Mouse (Mus musculus) hindbrain, embryonic 13.5 days (tissue): ENCODE results near the gene Ankrd54. TPM values are rescaled to one million over a fixed set of nuclear protein-coding genes. Genes with fewer than 3 reads are reported as not detected.

ENCODE experiments used
- ATAC-seq: fragments of 200-750 bp; cut with Nextera tagmentation; 2 replicates; pipeline ENCODE4 v1.8.0; 2017; ENCODE audit warnings: moderate TSS enrichment; ENCODE audit not compliant: low FRiP score
- H3K27ac ChIP-seq: fragments of 300-500 bp; sonication (generic); 2 replicates; pipeline ENCODE4 v1.5.1; 2015; ENCODE audit warnings: inconsistent platforms, mild to moderate bottlenecking, moderate library complexity
- H3K27me3 ChIP-seq: fragments of 300-500 bp; sonication (generic); 2 replicates; pipeline ENCODE4 v1.6.1; 2015; ENCODE audit warnings: mild to moderate bottlenecking, inconsistent platforms
- H3K36me3 ChIP-seq: fragments of 300-500 bp; sonication (generic); 2 replicates; pipeline ENCODE4 v1.6.1; 2015; ENCODE audit warnings: mild to moderate bottlenecking, inconsistent platforms
- H3K4me1 ChIP-seq: fragments of 300-500 bp; sonication (generic); replicated peaks from 2 replicates; pipeline ENCODE4 v1.6.1; 2015; ENCODE audit warnings: inconsistent platforms
- H3K4me2 ChIP-seq: fragments of 300-500 bp; sonication (generic); 2 replicates; pipeline ENCODE4 v1.6.1; 2015; ENCODE audit warnings: inconsistent platforms, mild to moderate bottlenecking, moderate library complexity
- H3K4me3 ChIP-seq: fragments of 300-500 bp; sonication (generic); 2 replicates; pipeline ENCODE4 v1.5.1; 2015; ENCODE audit warnings: mild to moderate bottlenecking, inconsistent platforms
- H3K9ac ChIP-seq: fragments of 300-500 bp; sonication (generic); 2 replicates; pipeline ENCODE4 v1.6.1; 2015; ENCODE audit warnings: mild to moderate bottlenecking, inconsistent platforms
- H3K9me3 ChIP-seq: fragments of 300-500 bp; sonication (generic); 2 replicates; pipeline ENCODE4 v1.6.1; 2016; ENCODE audit warnings: inconsistent platforms
- WGBS: fragments of 180-500 bp; shearing (Covaris S2); methylation state at CpG from one replicate; pipeline ENCODE4 v1.1.7; 2015; 5-methylcytosine and 5-hydroxymethylcytosine counted together
- polyA plus RNA-seq: library from polyadenylated mRNA; unstranded; fragments of >200 nt; fragmentation: Nextera tagmentation; extraction: Ambion mirVana; gene quantifications from 2 replicates; pipeline ENCODE4 v1.2.1, GENCODE M21; 2015

The Ankrd54 gene
- polyA plus RNA-seq, 1 experiment from 2014 or later = 50.4 TPM

DNA sequence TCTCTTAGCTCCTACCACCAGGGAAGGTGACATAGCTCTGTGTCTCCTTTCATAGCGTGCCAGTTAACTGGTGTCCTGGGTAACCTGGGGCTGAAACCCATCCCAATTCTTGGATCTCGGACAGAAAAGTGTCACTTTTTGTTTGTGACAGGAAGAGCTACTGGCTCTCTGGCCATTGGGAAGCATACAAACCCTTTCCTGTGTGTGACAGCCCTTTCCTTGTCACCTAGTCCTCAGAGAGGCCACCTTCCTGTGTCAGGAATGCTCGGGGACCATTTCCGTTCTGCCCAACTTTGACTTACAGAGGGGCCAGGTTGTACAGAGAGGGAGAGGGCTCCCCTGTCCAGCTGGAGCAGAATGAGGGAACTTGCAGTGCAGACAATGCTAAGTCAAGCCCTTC lies 36.8 kb upstream of the Ankrd54 start:
- H3K27me3 ChIP-seq = no peaks in the 10 kb centered on the region; the same call in 1 of the 2 replicates
- no peaks in the 10 kb centered on the region for H3K9me3 ChIP-seq
- no peak overlapping the region for H3K4me3 ChIP-seq
- H3K4me2 ChIP-seq = no peak overlapping the region
- H3K9ac ChIP-seq = no peak overlapping the region
- 76% methylated on average over 4 of the region's 4 CpGs for WGBS
- no peak for ATAC-seq
- peaks cover 16% of the 10 kb centered on the region for H3K36me3 ChIP-seq
- H3K27ac ChIP-seq = no peak overlapping the region
- H3K4me1 ChIP-seq = 0 out of 2 replicates have a peak, but pooled peaks cover 5% of the 10 kb centered on the region

DNA sequence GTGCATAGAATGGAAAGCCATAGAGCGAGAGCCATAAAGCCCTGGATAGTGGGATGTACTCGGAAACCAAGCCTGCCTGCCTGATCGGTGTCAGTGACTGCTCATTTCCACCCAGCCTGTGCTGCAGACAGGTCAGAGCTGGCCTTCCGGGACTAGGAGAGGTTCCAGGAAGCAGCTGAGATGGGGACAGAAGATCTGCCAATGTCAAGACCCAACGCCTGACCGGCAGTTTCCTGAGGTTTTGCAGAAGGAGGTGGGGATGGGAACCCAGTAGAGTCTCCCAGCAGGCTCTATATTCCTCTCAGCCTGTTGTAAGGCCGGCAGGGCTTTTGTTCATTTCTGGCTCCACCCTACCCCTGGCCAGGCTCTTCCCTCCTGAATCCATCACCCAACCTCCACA lies 36.2 kb upstream of the Ankrd54 start:
- Histone ChIP-seq H3K27me3 (no peaks in the 10 kb centered on the region; the same call in 1 of the 2 replicates), H3K4me3 (no peak overlapping the region), H3K36me3 (peaks cover 22% of the 10 kb centered on the region), H3K4me1 (0 out of 2 replicates have a peak, but pooled peaks cover 5% of the 10 kb centered on the region), H3K4me2 (no peak overlapping the region), H3K9me3 (no peaks in the 10 kb centered on the region), H3K27ac (no peak overlapping the region), H3K9ac (no peak overlapping the region)
- no peak for ATAC-seq
- 57% methylated on average over 7 of the region's 7 CpGs for WGBS

DNA sequence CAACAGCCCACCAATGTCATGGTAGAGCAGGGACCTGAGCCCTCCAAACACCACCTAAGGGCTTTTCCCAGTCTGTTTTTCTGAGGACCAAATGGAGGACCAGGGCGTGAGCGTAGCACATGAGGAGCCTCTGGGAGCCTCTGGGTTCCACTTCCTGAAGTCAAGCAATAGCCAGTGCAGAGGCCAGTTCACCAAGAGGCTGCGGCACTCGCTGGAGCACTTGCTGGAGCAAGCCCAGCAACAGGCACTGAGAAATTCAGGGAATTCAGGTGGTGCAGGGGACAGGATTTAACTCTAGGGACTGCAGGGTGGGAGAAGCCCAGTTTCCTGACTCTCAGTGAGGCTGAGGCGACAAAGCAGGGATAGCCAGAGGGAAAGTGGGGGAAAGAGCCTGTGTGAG lies 35.5 kb upstream of the Ankrd54 start:
- WGBS = 73% methylated on average over 5 of the region's 5 CpGs

DNA sequence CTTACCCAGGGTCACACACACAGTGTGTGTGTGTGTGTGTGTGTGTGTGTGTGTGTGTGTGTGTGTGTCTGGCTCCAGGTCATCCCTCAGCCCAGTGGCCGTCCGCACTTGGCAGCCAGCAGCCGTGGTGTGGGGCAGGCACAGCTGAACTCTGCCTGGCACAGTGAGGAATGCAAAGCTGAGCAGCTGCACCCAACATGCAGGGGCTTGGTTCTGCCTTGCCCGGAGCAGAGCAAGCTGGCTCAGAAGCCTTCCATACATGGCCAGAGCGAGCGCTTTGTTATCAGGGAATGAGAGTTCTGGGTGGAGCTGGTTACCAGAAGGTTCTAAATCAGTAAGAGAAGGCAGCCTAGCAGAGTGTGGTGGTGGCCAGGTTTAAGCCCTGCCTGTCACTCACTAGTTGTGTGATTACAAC lies 34.9 kb upstream of the Ankrd54 start:
- H3K27me3 ChIP-seq = no peaks in the 10 kb centered on the region; the same call in 1 of the 2 replicates
- H3K36me3 ChIP-seq = peaks cover 35% of the 10 kb centered on the region
- H3K9me3 ChIP-seq = no peaks in the 10 kb centered on the region
- no peak overlapping the region for H3K9ac ChIP-seq
- 55% methylated on average over 6 of the region's 6 CpGs for WGBS
- no peak for ATAC-seq
- 0 out of 2 replicates have a peak, but pooled peaks cover 5% of the 10 kb centered on the region for H3K4me1 ChIP-seq
- H3K27ac ChIP-seq = peak overlapping the region; percentile 23; the same call in 1 of the 2 replicates
- H3K4me3 ChIP-seq = no peak overlapping the region
- H3K4me2 ChIP-seq = no peak overlapping the region

More for the DNA sequence above, 35.5 kb upstream of the Ankrd54 start:
- Histone ChIP-seq H3K9me3 (no peaks in the 10 kb centered on the region), H3K27ac (peak overlapping the region; percentile 25; the same call in 1 of the 2 replicates), H3K4me1 (0 out of 2 replicates have a peak, but pooled peaks cover 5% of the 10 kb centered on the region), H3K9ac (no peak overlapping the region; the same call in 1 of the 2 replicates), H3K27me3 (no peaks in the 10 kb centered on the region; the same call in 1 of the 2 replicates), H3K36me3 (peaks cover 29% of the 10 kb centered on the region), H3K4me3 (no peak overlapping the region), H3K4me2 (no peak overlapping the region)
- ATAC-seq = no peak

DNA sequence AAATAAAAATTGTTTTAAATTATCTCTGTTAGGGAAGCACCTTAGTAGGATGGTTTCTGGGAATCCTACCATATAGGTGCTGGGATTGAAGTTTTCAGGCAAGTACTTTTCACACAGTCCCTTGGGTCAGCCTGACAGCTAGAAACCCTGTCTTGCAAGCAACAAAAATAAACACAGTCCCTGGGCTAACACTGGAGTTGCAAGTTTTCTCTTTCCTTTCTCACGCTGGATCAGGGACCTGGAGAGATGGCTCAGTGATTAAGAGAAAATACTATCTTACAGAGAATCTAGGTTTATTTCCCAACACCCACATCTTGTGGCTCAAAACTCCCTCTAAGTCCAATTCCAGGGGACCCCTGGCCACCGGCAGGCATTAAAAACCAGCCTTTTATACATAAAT lies 34.4 kb upstream of the Ankrd54 start:
- Histone ChIP-seq H3K27ac (peak overlapping the region; percentile 23; the same call in 1 of the 2 replicates), H3K27me3 (no peaks in the 10 kb centered on the region; the same call in 1 of the 2 replicates), H3K4me1 (0 out of 2 replicates have a peak, but pooled peaks cover 5% of the 10 kb centered on the region), H3K9ac (no peak overlapping the region), H3K36me3 (peaks cover 39% of the 10 kb centered on the region), H3K4me3 (no peak overlapping the region), H3K4me2 (no peak overlapping the region), H3K9me3 (no peaks in the 10 kb centered on the region)
- WGBS = 48% methylated on average over 2 of the region's 2 CpGs
- no peak for ATAC-seq

DNA sequence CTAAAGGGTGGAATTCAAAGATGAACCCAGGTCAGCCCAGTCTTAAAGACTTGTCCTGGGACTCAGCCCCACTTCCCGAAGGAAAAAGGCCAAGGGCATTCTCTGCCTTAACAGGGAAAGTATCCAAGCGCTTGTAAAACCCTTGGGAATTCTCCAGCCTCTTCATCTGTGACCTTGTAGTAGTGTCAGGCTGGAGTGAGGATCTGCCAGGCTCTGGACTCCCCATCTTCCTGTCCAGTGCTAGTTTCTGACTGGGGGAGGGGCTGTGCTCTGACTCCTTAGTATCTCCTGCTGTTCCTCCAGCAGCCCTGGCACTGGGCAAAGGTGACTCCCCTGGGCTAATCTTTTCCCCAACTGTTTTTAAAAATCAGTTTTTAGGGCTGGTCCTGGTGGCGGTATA lies 33.9 kb upstream of the Ankrd54 start:
- Histone ChIP-seq H3K36me3 (peaks cover 45% of the 10 kb centered on the region), H3K27me3 (no peaks in the 10 kb centered on the region; the same call in 1 of the 2 replicates), H3K27ac (no peak overlapping the region), H3K4me2 (no peak overlapping the region), H3K4me1 (0 out of 2 replicates have a peak, but pooled peaks cover 5% of the 10 kb centered on the region), H3K9ac (no peak overlapping the region), H3K9me3 (no peaks in the 10 kb centered on the region), H3K4me3 (no peak overlapping the region)
- ATAC-seq = no peak
- WGBS = 78% methylated on average over 3 of the region's 3 CpGs

DNA sequence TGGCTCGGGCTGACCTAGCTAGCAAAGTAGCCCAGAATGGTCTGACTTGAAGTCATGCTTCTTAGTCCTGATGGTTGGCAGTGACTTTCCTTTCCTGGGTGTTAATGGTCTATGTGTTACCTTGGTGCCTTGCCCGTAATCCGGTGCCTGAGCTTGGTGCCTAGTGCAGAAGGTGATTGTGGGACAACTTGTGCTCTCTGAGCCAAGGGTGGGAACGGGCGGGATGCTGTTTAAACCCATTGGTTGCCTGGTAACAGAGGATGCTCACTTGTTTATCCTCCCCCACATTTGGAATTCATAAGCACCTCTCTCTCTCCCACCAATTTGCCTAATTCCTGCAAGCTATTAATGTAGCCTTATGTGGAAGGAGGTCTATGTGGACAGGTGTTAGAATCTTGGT lies 32.8 kb upstream of the Ankrd54 start:
- peaks cover 56% of the 10 kb centered on the region for H3K36me3 ChIP-seq
- ATAC-seq = no peak

DNA sequence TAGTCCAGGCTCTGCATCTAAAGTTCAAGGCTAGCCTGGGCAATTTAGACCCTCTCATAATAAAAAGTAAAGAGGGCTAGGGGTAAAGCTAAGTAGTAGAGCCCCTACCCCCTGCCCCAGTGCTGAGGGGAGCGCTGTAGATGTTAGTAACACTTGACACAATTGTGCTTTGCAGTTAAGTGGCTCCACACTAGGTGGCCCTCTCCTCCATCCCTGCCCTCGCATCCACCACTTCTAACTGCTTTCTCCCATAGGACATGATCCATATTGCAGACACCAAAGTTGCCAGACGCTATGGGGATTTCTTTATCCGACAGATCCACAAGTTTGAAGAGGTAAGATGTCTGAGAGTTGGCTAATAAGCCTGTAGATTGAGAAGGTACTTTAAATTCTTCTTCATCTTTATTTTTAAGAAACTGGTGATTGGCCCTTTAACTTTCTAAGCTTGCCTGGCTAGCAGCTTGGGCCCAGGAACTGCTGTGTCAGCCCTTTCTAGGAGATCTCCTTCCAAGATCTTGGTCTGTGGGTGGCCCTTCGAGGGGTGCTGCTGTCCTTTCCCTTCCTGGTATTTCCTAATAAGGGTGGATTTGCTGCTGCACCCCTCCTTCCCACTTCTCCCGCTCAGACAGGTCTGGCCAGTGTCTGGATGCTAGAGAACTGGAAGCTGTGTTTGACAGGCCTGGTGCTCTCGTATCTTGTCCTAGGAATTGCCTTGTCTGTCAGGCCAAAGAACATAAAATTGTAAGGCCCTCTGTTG lies 30.6 kb upstream of the Ankrd54 start:
- 85% methylated on average over 7 of the region's 7 CpGs for WGBS
- no peak overlapping the region for H3K4me3 ChIP-seq
- 0 out of 2 replicates have a peak, but pooled peaks cover 5% of the 10 kb centered on the region for H3K4me1 ChIP-seq
- no peak overlapping the region for H3K9ac ChIP-seq
- H3K36me3 ChIP-seq = peaks cover 76% of the 10 kb centered on the region
- H3K4me2 ChIP-seq = no peak overlapping the region
- H3K27ac ChIP-seq = no peak overlapping the region
- no peak for ATAC-seq
- H3K27me3 ChIP-seq = no peaks in the 10 kb centered on the region
- no peaks in the 10 kb centered on the region for H3K9me3 ChIP-seq

More for the DNA sequence above, 32.8 kb upstream of the Ankrd54 start:
- no peak overlapping the region for H3K27ac ChIP-seq
- 0 out of 2 replicates have a peak, but pooled peaks cover 5% of the 10 kb centered on the region for H3K4me1 ChIP-seq
- H3K27me3 ChIP-seq = no peaks in the 10 kb centered on the region; the same call in 1 of the 2 replicates
- no peak overlapping the region for H3K4me3 ChIP-seq
- H3K9ac ChIP-seq = no peak overlapping the region
- no peak overlapping the region for H3K4me2 ChIP-seq
- H3K9me3 ChIP-seq = no peaks in the 10 kb centered on the region
- 83% methylated on average over 5 of the region's 5 CpGs for WGBS

DNA sequence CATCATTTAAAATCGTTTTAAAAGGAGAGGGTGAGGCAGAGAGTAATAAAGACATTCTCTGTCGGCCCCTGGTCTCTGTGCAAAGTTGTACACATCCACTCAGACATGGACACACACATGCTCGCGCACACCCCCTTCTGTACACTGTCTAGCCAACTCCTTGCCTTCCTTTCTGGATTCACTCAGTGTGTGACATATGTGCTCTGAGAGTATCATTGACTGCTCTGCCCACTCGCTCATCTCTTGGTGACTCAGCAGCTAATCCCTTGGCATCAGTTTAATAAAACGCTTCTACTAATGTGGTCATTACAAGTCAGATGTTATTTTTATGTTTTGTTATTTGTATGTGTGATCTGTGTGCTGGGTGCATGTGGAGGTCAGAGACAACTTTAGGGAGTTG lies 29.6 kb upstream of the Ankrd54 start:
- ATAC-seq = no peak
- Histone ChIP-seq H3K4me2 (no peak overlapping the region), H3K27ac (no peak overlapping the region), H3K27me3 (no peaks in the 10 kb centered on the region), H3K9me3 (no peaks in the 10 kb centered on the region), H3K9ac (no peak overlapping the region), H3K4me3 (no peak overlapping the region), H3K4me1 (0 out of 2 replicates have a peak, but pooled peaks cover under 1% of the 10 kb centered on the region), H3K36me3 (peaks cover 84% of the 10 kb centered on the region)
- 97% methylated on average over 6 of the region's 6 CpGs for WGBS

DNA sequence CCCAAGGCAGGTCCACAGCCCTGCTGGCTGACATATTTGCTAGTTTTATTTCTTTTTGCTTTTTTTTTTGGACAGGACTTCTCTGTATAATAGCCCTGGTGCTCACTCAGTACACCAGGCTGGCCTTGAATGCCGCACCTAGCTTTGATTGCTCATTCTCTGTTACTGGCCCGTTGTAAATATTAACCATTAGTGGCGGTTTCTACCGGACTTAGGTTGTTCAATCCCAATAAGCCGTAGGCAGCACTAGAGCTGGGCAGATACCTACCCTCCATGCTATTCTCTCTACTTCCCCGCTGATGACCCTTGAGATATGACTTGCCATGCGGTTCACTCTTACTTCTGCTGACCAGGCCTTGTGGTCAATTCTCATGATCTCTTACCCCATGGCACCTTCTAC lies 16.9 kb upstream of the Ankrd54 start:
- H3K27me3 ChIP-seq = no peaks in the 10 kb centered on the region
- H3K4me3 ChIP-seq = no peak overlapping the region
- no peak for ATAC-seq
- no peak overlapping the region for H3K27ac ChIP-seq
- peaks cover 22% of the 10 kb centered on the region for H3K4me1 ChIP-seq
- 97% methylated on average over 7 of the region's 7 CpGs for WGBS
- no peak overlapping the region for H3K4me2 ChIP-seq
- peaks cover 80% of the 10 kb centered on the region for H3K36me3 ChIP-seq
- no peak overlapping the region for H3K9ac ChIP-seq
- H3K9me3 ChIP-seq = no peaks in the 10 kb centered on the region

DNA sequence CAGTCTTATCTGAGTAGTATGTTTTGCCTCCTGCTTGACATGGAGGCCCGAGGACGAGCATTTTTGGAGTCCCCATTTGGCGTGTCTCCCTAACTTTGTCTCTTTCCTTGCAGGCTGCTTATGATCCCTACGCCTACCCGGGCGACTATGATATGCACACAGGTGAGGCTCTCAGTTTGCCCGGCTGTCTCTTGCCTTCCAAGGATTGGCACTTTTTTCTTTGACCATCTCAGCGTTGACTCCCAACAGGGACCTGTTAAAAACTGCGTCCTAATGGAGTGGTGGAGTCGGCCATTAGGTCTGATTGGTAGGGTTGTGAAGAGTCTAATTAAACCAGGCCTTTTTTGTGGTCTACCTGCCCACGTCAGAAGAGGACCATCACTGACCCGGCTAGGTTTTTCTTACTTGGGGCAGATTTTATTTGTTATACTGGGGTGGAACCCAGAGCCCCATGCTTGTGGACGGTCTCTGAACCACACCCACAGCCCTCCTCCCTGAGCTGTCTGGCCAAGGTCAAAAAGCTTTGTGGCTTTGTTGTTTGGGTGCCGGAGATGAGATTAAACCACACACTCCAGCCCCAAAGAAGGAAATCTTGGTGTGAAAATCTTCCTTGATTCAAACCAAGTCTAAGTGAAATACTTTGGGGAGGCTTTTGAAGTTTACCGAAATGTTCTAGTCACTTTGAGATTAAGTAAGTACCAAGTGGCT lies 13.1 kb upstream of the Ankrd54 start:
- Histone ChIP-seq H3K4me3 (peak overlapping the region; percentile 97), H3K36me3 (peaks cover 42% of the 10 kb centered on the region), H3K9me3 (no peaks in the 10 kb centered on the region), H3K27me3 (no peaks in the 10 kb centered on the region), H3K4me1 (peaks cover 28% of the 10 kb centered on the region), H3K9ac (peak overlapping the region; percentile 87), H3K27ac (peak overlapping the region; percentile 82), H3K4me2 (peak overlapping the region; percentile 89)
- WGBS = 39% methylated on average over 15 of the region's 15 CpGs
- no peak for ATAC-seq

DNA sequence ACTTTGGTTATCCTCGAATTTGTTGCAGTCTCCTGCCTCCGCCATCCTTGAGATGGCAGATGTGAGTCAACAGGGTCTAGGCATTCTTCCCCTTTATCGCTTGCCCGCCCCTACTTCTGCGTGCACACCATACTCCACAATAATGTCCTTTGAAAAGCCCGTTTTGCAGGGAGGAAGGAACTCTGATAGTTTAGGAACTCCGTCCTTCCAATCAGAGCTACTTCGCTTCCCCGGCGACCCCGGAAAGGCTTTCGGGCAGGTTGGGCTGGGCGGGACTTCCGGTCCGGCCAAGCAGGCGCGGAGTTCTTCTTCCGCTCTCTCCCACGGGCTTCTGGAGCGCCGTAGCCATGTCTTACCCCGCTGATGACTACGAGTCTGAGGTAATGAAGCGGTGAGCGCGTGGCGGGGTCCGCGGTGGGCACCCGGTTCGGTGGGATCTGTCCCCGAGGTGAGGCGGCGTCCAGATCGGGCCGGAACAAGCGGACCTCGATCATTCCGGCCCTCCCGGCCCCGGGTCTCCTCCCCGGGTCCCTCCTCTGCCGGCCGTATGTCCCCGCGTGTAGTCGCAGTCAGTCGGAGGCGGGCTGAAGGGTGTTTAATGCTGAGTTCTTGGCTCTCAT lies 12.3 kb upstream of the Ankrd54 start, which contains the start of gene Eif3l:
Gene Eif3l, plus strand, starts transcription at position 267 of the 620 bp plus-strand sequence.
- H3K9me3 ChIP-seq = no peaks in the 10 kb centered on the region
- H3K9ac ChIP-seq = peak within 1 kb of the TSS; percentile 87
- WGBS = under 1% methylated on average over 49 of the region's 49 CpGs
- H3K27ac ChIP-seq = peak within 1 kb of the TSS; percentile 82
- H3K27me3 ChIP-seq = no peaks in the 10 kb centered on the region
- peak within 1 kb of the TSS; percentile 89 for H3K4me2 ChIP-seq
- peaks cover 37% of the 10 kb centered on the region for H3K36me3 ChIP-seq
- H3K4me1 ChIP-seq = peaks cover 28% of the 10 kb centered on the region
- peak within 1 kb of the TSS; percentile 97 for H3K4me3 ChIP-seq
- peak; percentile 87 for ATAC-seq
